Mouse (Mus musculus) kidney, adult 2 months (tissue): ENCODE data around the gene Slc17a9.

Experiments used
- CTCF ChIP-seq: fragments of 200-500 bp; conservative IDR thresholded peaks from 2 replicates; pipeline ENCODE4 v1.5.1; 2011; ENCODE audit warnings: low read depth, mild to moderate bottlenecking, control low read depth, low read length, moderate library complexity, mixed read lengths; ENCODE audit not compliant: insufficient read depth, insufficient read length
- POLR2A ChIP-seq: fragments of 200-500 bp; IDR thresholded peaks from one replicate; pipeline ENCODE4 v1.6.1; 2011; ENCODE audit warnings: low read depth, low read length, control low read depth

DNA sequence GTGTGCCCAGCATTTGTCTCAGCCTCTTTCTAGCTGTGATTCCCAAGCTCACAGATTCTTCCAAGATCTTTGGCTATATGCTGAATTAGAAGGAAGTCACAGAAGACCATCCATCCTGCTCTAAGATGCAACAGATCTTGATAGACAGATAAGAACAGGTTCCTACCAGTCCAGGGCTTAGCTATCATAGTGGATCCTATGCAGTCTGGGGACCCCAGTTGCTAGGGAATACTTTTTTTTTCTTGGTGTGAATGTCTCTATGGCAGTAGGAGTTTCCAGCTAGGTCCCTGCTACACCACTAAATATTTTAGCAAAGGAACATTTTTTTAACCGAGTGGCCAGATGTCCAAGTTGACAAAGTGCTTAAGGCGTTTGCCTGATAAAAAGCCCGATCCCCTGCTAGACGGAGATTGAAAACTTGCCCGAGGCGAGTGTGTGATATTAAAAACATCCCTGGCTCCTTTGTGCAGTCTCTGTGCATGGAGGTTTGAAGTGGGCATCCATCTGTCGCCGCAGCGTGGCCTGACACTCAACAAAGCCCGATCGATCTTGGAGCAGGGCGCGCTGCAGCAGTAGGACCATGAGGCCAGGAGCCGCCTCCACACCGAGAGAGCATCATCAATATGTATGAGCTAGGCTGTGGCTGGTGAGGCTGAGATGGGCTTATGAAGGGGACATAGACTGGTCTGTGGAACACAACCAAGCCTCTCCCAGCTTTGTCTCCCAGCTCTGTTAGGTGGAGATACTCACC, 33.6 kb downstream of the Slc17a9 start:
- TF ChIP-seq CTCF (no peak), POLR2A (no peak)
